Mouse (Mus musculus): Measurements from ENCODE around the gene Ngef. TPM values are rescaled to one million over a fixed set of nuclear protein-coding genes. Genes with fewer than 3 reads are reported as not detected.

Gene Ngef
- polyA plus RNA-seq, 1 experiment from 2014 or later: 0.15 TPM

DNA sequence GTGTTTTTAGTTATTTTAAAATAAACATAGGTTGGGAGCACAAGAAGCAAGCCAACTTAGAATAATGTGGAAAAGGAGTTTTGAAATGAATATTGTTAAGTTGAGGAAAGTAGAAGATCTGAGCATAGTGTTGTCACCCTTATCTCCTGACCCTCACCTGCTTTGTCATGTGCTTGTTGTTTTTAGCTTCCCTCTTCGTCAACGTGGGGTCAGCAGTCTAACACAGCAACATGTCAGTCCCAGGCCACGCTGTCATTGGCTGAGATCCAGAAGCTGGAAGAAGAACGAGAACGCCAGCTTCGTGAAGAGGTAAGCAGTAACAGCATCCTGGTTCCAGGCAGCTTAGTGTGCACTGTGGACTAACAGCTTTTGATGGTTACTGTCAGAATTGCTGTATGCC is 137.1 kb downstream of the Ngef start:
- 57% methylated on average over 6 of the region's 6 CpGs for WGBS
- Histone ChIP-seq H3K36me3 (peaks cover 69% of the 10 kb centered on the region), H3K27ac (ENCODE audit: poor library complexity, severe bottlenecking) (no peak overlapping the region), H3K27me3 (replicated peaks) (no peaks in the 10 kb centered on the region), H3K4me1 (replicated peaks) (no peaks in the 10 kb centered on the region), H3K9me3 (replicated peaks) (no peaks in the 10 kb centered on the region), H3K4me2 (no peak overlapping the region), H3K4me3 (no peak overlapping the region), H3K9ac (no peak overlapping the region)
- ATAC-seq (ENCODE audit: insufficient number of reproducible peaks, low FRiP score): no peak

DNA sequence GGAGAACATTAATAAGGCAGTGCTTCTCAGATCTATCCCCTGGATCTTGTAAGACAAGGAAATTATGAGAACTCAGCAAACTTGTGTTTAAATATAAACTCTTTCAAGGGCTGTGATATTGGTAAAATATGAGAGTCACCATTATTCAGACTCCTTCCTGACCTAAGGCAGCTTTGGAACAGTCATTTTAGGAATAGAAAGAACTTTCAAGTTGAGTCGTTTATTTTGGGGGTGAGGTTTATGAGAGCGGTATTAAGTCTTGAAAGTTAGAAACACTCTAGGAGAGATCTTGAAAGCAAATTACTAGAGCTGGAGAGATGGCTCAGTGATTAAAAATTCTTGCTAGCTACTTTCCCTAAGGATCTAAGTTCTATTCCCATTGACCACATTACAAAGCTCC is 138.5 kb downstream of the Ngef start:
- no peaks in the 10 kb centered on the region for H3K9me3 ChIP-seq (replicated peaks)
- 90% methylated on average over 2 of the region's 2 CpGs for WGBS
- no peaks in the 10 kb centered on the region for H3K27me3 ChIP-seq (replicated peaks)
- ATAC-seq (ENCODE audit: insufficient number of reproducible peaks, low FRiP score): no peak
- no peak overlapping the region for H3K9ac ChIP-seq
- H3K4me1 ChIP-seq (replicated peaks): no peaks in the 10 kb centered on the region
- peaks cover 64% of the 10 kb centered on the region for H3K36me3 ChIP-seq
- H3K4me3 ChIP-seq: no peak overlapping the region
- no peak overlapping the region for H3K27ac ChIP-seq (ENCODE audit: poor library complexity, severe bottlenecking)
- H3K4me2 ChIP-seq: no peak overlapping the region

Other genes starting within 250 kb of the Ngef start
- 31.4 and 35.1 TPM in 2 replicates for gene Gigyf2, start 246.9 kb downstream of the Ngef start, polyA plus RNA-seq (2016; fragmentation: Nextera tagmentation; extraction: Ambion mirVana)
- 0.18 TPM in 1 of 2 replicates, not detected in the other for gene Kcnj13, start 179.1 kb downstream of the Ngef start, polyA plus RNA-seq (2016; fragmentation: Nextera tagmentation; extraction: Ambion mirVana)
- gene Snorc, start 103.6 kb downstream of the Ngef start, polyA plus RNA-seq (2016; fragmentation: Nextera tagmentation; extraction: Ambion mirVana): not detected in 2 replicates
- not detected in 2 replicates for gene Neu2, start 64.0 kb downstream of the Ngef start, polyA plus RNA-seq (2016; fragmentation: Nextera tagmentation; extraction: Ambion mirVana)
- 5.9 and 7.9 TPM in 2 replicates for gene Inpp5d, start 46.4 kb upstream of the Ngef start, polyA plus RNA-seq (2016; fragmentation: Nextera tagmentation; extraction: Ambion mirVana)
- gene Atg16l1, start 182.0 kb upstream of the Ngef start, polyA plus RNA-seq (2016; fragmentation: Nextera tagmentation; extraction: Ambion mirVana): 29.8 and 30.5 TPM in 2 replicates
- 0.70 and 1.2 TPM in 2 replicates for gene Sag, start 229.8 kb upstream of the Ngef start, polyA plus RNA-seq (2016; fragmentation: Nextera tagmentation; extraction: Ambion mirVana)

Measured in heart, embryonic 12.5 days (tissue).